Mouse (Mus musculus): ENCODE data around the gene Frmd4a. TPM values are rescaled to one million over a fixed set of nuclear protein-coding genes. Genes with fewer than 3 reads are reported as not detected.
A peak's percentile ranks its signal among the peaks of the same experiment; 100 is the strongest.

The Frmd4a gene
- polyA plus RNA-seq, 1 experiment from 2014 or later = 39.5 TPM

GRCm38 (mm10) chr2:4226941-4227558, 209.5 kb downstream of the Frmd4a start:
- WGBS = 63% methylated on average over 7 of the region's 7 CpGs
- ATAC-seq = no peak
- Histone ChIP-seq H3K9me3 (replicated peaks) (no peaks in the 10 kb centered on the region), H3K4me3 (no peak overlapping the region), H3K4me1 (peaks cover 25% of the 10 kb centered on the region), H3K27ac (no peak overlapping the region), H3K27me3 (no peaks in the 10 kb centered on the region), H3K4me2 (no peak overlapping the region), H3K36me3 (ENCODE audit: poor library complexity, severe bottlenecking) (no peaks in the 10 kb centered on the region), H3K9ac (no peak overlapping the region; the same call in 1 of the 2 replicates)

DNA sequence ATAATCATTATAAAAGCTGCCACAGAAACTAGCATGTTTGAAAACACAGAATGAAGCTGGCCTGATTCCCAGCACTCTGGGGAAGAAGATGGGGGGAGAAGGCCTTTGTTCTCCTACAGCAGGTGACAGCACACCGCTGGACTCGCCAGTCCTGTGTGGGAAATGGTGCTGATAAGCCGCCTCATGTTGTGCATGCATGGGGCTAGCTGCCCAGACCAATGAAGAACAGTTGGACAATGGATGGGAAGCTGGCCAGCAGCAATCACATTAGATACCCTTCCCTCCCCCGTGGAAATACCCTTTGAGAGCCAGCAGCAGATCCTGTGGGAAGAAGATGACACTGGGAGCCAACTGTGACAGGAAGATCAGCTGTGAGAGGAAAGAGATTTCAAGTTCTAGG, 210.0 kb downstream of the Frmd4a start:
- H3K36me3 ChIP-seq (ENCODE audit: poor library complexity, severe bottlenecking) = no peaks in the 10 kb centered on the region
- no peak overlapping the region for H3K27ac ChIP-seq
- H3K9ac ChIP-seq = no peak overlapping the region
- no peak overlapping the region for H3K4me3 ChIP-seq
- H3K9me3 ChIP-seq (replicated peaks) = no peaks in the 10 kb centered on the region
- H3K4me2 ChIP-seq = no peak overlapping the region
- H3K27me3 ChIP-seq = no peaks in the 10 kb centered on the region
- WGBS = 30% methylated on average over 4 of the region's 4 CpGs
- peaks cover 26% of the 10 kb centered on the region for H3K4me1 ChIP-seq
- ATAC-seq = no peak

- no peaks in the 10 kb centered on the region for H3K27me3 ChIP-seq
- no peak overlapping the region for H3K4me2 ChIP-seq
- H3K27ac ChIP-seq = no peak overlapping the region
- no peak overlapping the region for H3K9ac ChIP-seq
- H3K4me3 ChIP-seq = no peak overlapping the region
- H3K4me1 ChIP-seq = peaks cover 34% of the 10 kb centered on the region
- peak; percentile 50 for ATAC-seq
- 50% methylated on average over 3 of the region's 3 CpGs for WGBS
- H3K36me3 ChIP-seq (ENCODE audit: poor library complexity, severe bottlenecking) = no peaks in the 10 kb centered on the region
- no peaks in the 10 kb centered on the region for H3K9me3 ChIP-seq (replicated peaks)
Observed at GRCm38 (mm10) chr2:4228510-4228909, 211.0 kb downstream of the Frmd4a start.

DNA sequence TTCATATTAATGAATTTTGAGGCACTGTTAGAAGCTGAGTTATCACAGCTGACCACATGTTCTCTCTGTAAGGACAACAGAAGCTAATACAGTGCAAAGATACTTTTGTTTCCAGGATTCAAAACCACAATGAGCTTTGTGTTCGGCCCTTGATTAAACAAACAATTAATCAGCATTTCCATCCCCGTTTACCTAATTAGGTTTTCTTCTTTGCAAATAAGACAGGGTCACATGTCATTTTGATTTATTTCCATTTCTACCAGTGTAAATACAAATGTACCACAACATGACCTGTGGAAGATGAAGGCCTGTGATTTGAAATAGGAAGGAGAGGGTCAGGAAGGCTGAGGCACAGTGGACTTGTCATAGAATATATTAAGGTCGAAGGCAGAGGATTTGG, 214.8 kb downstream of the Frmd4a start:
- WGBS = 15% methylated on average over 3 of the region's 3 CpGs
- H3K36me3 ChIP-seq (ENCODE audit: poor library complexity, severe bottlenecking) = no peaks in the 10 kb centered on the region
- peaks cover 30% of the 10 kb centered on the region for H3K4me1 ChIP-seq
- peak overlapping the region; percentile 57 for H3K4me2 ChIP-seq
- H3K27ac ChIP-seq = no peak overlapping the region
- H3K9ac ChIP-seq = 0 out of 2 replicates have a peak overlapping the region, but pooled peaks have one; percentile 30
- H3K27me3 ChIP-seq = no peaks in the 10 kb centered on the region
- no peak overlapping the region for H3K4me3 ChIP-seq
- peak; percentile 29; the same call in 1 of the 2 replicates for ATAC-seq
- no peaks in the 10 kb centered on the region for H3K9me3 ChIP-seq (replicated peaks)

DNA sequence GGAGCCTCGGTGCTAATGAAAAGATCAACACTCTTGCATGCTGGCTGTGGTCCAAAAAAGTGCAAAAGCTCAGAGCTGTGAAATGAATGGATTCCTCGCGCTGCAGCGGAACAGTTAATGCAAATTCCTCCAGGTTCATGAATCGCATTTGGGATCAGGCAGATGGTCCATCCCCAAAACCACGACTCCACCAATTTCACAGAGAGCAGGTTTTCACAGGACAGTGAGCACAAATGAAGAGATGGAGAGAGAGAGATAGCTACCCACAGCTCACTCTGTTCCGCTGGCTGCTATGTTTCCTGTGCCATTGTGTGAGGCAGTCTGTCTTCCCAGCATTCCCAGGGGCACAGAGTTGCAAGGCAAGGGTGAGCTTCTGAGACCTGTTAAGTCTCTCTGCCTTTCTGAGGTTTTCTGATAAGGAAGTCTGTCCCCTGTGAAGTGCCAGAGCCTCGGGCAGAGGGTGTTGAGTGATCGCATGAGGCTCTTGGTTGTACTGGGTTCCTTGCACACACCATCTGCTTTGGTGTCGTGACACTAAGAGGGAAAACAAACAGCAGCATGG, 215.3 kb downstream of the Frmd4a start:
- no peaks in the 10 kb centered on the region for H3K9me3 ChIP-seq (replicated peaks)
- 12% methylated on average over 10 of the region's 10 CpGs for WGBS
- peaks cover 25% of the 10 kb centered on the region for H3K4me1 ChIP-seq
- H3K27me3 ChIP-seq = no peaks in the 10 kb centered on the region
- H3K27ac ChIP-seq = peak overlapping the region; percentile 55
- H3K4me3 ChIP-seq = peak overlapping the region; percentile 15
- H3K4me2 ChIP-seq = peak overlapping the region; percentile 57
- peak; percentile 69 for ATAC-seq
- H3K9ac ChIP-seq = peak overlapping the region; percentile 30; the same call in 1 of the 2 replicates
- no peaks in the 10 kb centered on the region for H3K36me3 ChIP-seq (ENCODE audit: poor library complexity, severe bottlenecking)

GRCm38 (mm10) chr2:4237686-4238085, 220.2 kb downstream of the Frmd4a start:
- Histone ChIP-seq H3K4me3 (no peak overlapping the region), H3K36me3 (ENCODE audit: poor library complexity, severe bottlenecking) (no peaks in the 10 kb centered on the region), H3K9me3 (replicated peaks) (no peaks in the 10 kb centered on the region), H3K4me1 (peaks cover 8% of the 10 kb centered on the region), H3K27ac (no peak overlapping the region), H3K27me3 (no peaks in the 10 kb centered on the region), H3K4me2 (no peak overlapping the region), H3K9ac (no peak overlapping the region)
- 87% methylated on average over 5 of the region's 5 CpGs for WGBS
- no peak for ATAC-seq

DNA sequence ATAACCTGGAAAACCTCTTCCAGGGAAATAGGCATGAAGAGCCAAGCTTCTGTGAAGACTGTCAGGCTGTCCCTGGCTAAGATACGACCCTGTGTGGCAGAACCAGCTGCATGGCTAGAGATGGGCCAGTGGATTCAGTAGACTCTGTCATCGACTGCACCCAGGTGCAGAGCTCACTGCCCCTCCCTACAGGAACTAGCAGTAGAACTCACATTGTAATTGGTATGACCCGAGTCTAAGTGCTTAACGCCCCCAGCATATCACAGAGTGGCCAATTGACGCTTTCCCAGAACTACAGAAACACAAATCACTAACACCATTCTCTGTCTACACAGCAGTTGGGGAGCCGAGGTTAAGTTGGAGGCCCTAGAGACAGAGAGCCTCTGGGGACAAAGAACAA, 232.2 kb downstream of the Frmd4a start:
- 34% methylated on average over 6 of the region's 6 CpGs for WGBS
- Histone ChIP-seq H3K4me3 (no peak overlapping the region), H3K27ac (no peak overlapping the region), H3K36me3 (ENCODE audit: poor library complexity, severe bottlenecking) (no peaks in the 10 kb centered on the region), H3K4me2 (no peak overlapping the region), H3K27me3 (no peaks in the 10 kb centered on the region), H3K9me3 (replicated peaks) (no peaks in the 10 kb centered on the region), H3K9ac (no peak overlapping the region), H3K4me1 (peaks cover 9% of the 10 kb centered on the region)
- ATAC-seq = no peak

- Histone ChIP-seq H3K36me3 (ENCODE audit: poor library complexity, severe bottlenecking) (no peaks in the 10 kb centered on the region), H3K4me2 (no peak overlapping the region), H3K4me3 (no peak overlapping the region), H3K9ac (no peak overlapping the region), H3K27me3 (no peaks in the 10 kb centered on the region), H3K4me1 (peaks cover 9% of the 10 kb centered on the region), H3K9me3 (replicated peaks) (no peaks in the 10 kb centered on the region), H3K27ac (0 out of 2 replicates have a peak overlapping the region, but pooled peaks have one; percentile 7)
- whole genome bisulfite sequencing = 57% methylated on average over 9 of the region's 9 CpGs
- no peak for ATAC-seq
Observed at GRCm38 (mm10) chr2:4252541-4253291, 235.2 kb downstream of the Frmd4a start.

- H3K4me3 ChIP-seq = no peak overlapping the region
- peaks cover 9% of the 10 kb centered on the region for H3K4me1 ChIP-seq
- H3K9ac ChIP-seq = no peak overlapping the region
- H3K36me3 ChIP-seq (ENCODE audit: poor library complexity, severe bottlenecking) = no peaks in the 10 kb centered on the region
- ATAC-seq = peak; percentile 57; the same call in 1 of the 2 replicates
- no peaks in the 10 kb centered on the region for H3K9me3 ChIP-seq (replicated peaks)
- 0 out of 2 replicates have a peak overlapping the region, but pooled peaks have one; percentile 2 for H3K27ac ChIP-seq
- WGBS = 41% methylated on average over 4 of the region's 4 CpGs
- H3K27me3 ChIP-seq = no peaks in the 10 kb centered on the region
- no peak overlapping the region for H3K4me2 ChIP-seq
Observed at GRCm38 (mm10) chr2:4253348-4253747, 235.8 kb downstream of the Frmd4a start.

- H3K36me3 ChIP-seq (ENCODE audit: poor library complexity, severe bottlenecking) = no peaks in the 10 kb centered on the region
- H3K27ac ChIP-seq = no peak overlapping the region
- no peak overlapping the region for H3K4me3 ChIP-seq
- no peak overlapping the region for H3K9ac ChIP-seq
- peaks cover 9% of the 10 kb centered on the region for H3K4me1 ChIP-seq
- H3K4me2 ChIP-seq = no peak overlapping the region
- no peaks in the 10 kb centered on the region for H3K9me3 ChIP-seq (replicated peaks)
- 90% methylated on average over 5 of the region's 5 CpGs for WGBS
- H3K27me3 ChIP-seq = no peaks in the 10 kb centered on the region
- ATAC-seq = no peak
Observed at GRCm38 (mm10) chr2:4254083-4254482, 236.6 kb downstream of the Frmd4a start.

- 83% methylated on average over 2 of the region's 2 CpGs for WGBS
- no peaks in the 10 kb centered on the region for H3K27me3 ChIP-seq
- ATAC-seq = no peak
- peaks cover 16% of the 10 kb centered on the region for H3K4me1 ChIP-seq
- no peaks in the 10 kb centered on the region for H3K36me3 ChIP-seq (ENCODE audit: poor library complexity, severe bottlenecking)
- no peak overlapping the region for H3K4me2 ChIP-seq
- no peak overlapping the region for H3K4me3 ChIP-seq
- H3K9ac ChIP-seq = no peak overlapping the region
- H3K9me3 ChIP-seq (replicated peaks) = no peaks in the 10 kb centered on the region
- H3K27ac ChIP-seq = no peak overlapping the region
Observed at GRCm38 (mm10) chr2:4256242-4256641, 238.7 kb downstream of the Frmd4a start.

DNA sequence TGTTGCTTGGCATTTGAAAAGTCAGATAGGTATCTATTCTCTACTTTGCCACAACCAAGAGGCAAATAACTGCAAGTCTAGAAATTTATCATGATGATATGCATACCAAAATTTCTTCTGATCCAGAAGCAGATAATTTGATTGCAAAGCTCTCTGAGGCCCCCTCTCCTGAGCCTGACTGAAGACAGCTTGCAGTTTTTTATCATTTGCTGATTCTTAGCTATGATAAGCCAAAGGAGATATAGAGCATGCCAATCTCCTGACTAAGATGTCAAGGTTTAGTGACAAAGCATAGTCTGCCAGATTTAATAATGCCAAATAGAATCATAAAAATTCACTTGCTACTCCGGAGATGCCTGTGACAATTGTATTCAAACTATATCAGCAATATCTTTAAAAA, 240.1 kb downstream of the Frmd4a start:
- Histone ChIP-seq H3K4me1 (peaks cover 15% of the 10 kb centered on the region), H3K27ac (no peak overlapping the region), H3K9ac (no peak overlapping the region), H3K36me3 (ENCODE audit: poor library complexity, severe bottlenecking) (no peaks in the 10 kb centered on the region), H3K4me2 (no peak overlapping the region), H3K4me3 (no peak overlapping the region), H3K27me3 (no peaks in the 10 kb centered on the region), H3K9me3 (replicated peaks) (no peaks in the 10 kb centered on the region)
- 91% methylated on average over 1 of the region's 1 CpGs for WGBS
- no peak for ATAC-seq

Measured in forebrain, embryonic 13.5 days (tissue).